Mouse (Mus musculus) hindbrain, embryonic 14.5 days (tissue): ENCODE measurements around the gene Tmx2. TPM values are rescaled to one million over a fixed set of nuclear protein-coding genes. Genes with fewer than 3 reads are reported as not detected.
"Not testable (repeated sequence)": the region's sequence is repeated elsewhere in the genome, so short reads cannot be mapped to it uniquely, and the experiment has no call there.

ENCODE experiments used
- ATAC-seq: fragments of 200-750 bp; cut with Nextera tagmentation; 2 replicates; pipeline ENCODE4 v1.8.0; 2017; ENCODE audit warnings: moderate number of reproducible peaks, mild to moderate bottlenecking, moderate TSS enrichment, moderate library complexity; ENCODE audit not compliant: low FRiP score
- DNase-seq: peaks from one replicate; pipeline ENCODE4 v3.0.0-alpha.2; 2015; ENCODE audit warnings: low spot score
- H3K27ac ChIP-seq: fragments of 300-500 bp; sonication (generic); 2 replicates; pipeline ENCODE4 v1.5.1; 2014; ENCODE audit warnings: mild to moderate bottlenecking, moderate library complexity
- H3K27me3 ChIP-seq: fragments of 300-500 bp; sonication (generic); 2 replicates; pipeline ENCODE4 v1.6.1; 2014; ENCODE audit warnings: mild to moderate bottlenecking, low read length, mixed read lengths; ENCODE audit not compliant: control insufficient read depth, insufficient read depth
- H3K36me3 ChIP-seq: fragments of 300-500 bp; sonication (generic); replicated peaks from 2 replicates; pipeline ENCODE4 v1.6.1; 2014; ENCODE audit not compliant: control insufficient read depth, insufficient read depth
- H3K4me1 ChIP-seq: fragments of 300-500 bp; sonication (generic); replicated peaks from 2 replicates; pipeline ENCODE4 v1.6.1; 2014; ENCODE audit warnings: antibody characterized with exemption, low read length, mixed read lengths; ENCODE audit not compliant: control insufficient read depth, insufficient read depth
- H3K4me2 ChIP-seq: fragments of 300-500 bp; sonication (generic); replicated peaks from 2 replicates; pipeline ENCODE4 v1.6.1; 2014; ENCODE audit warnings: mild to moderate bottlenecking, moderate library complexity
- H3K4me3 ChIP-seq: fragments of 300-500 bp; sonication (generic); replicated peaks from 2 replicates; pipeline ENCODE4 v1.5.1; 2014; ENCODE audit warnings: mild to moderate bottlenecking, low read length
- H3K9ac ChIP-seq: fragments of 300-500 bp; sonication (generic); 2 replicates; pipeline ENCODE4 v1.6.1; 2014
- H3K9me3 ChIP-seq: fragments of 300-500 bp; sonication (generic); 2 replicates; pipeline ENCODE4 v1.6.1; 2016; ENCODE audit warnings: low read length; ENCODE audit not compliant: control insufficient read depth
- WGBS: fragments of 180-500 bp; shearing (Covaris S2); extraction: QIAGEN DNeasy Blood & Tissue Kit; methylation state at CpG from one replicate; pipeline ENCODE4 v1.1.7; 2014; 5-methylcytosine and 5-hydroxymethylcytosine counted together
- polyA plus RNA-seq: library from polyadenylated mRNA; unstranded; fragments of >200 nt; fragmentation: Nextera tagmentation; extraction: Ambion mirVana; gene quantifications from 2 replicates; pipeline ENCODE4 v1.2.1, GENCODE M21; 2014

The Tmx2 gene
- polyA plus RNA-seq, result 316 and 341 TPM in 2 replicates

DNA sequence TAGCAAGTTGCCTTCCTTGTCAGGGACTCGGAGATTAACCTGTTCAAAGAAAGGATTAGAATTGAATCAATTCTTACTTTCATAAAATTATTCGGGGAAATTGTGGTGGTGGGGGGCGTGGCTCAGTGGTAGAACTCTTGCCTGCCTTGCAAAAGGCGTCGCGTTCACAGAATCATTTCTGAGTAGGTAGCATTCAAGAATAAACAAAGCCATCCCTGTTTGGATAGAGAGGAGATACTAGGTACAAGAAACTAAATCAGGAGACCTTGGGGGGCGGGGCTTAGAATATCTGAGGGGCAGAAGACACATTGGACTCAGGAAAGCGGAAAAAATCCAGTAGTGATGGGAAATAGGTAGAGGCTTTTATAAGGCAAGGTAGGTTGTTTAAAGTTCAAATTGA is at the start of gene Tmx2:
TSS of gene Tmx2 (minus strand) at position 125 of the 400 bp plus-strand sequence.
- Histone ChIP-seq H3K9me3 (no peaks in the 10 kb centered on the region), H3K4me2 (peak within 1 kb of the TSS; percentile 79), H3K4me1 (peaks cover 22% of the 10 kb centered on the region), H3K27me3 (no peaks in the 10 kb centered on the region), H3K9ac (peak within 1 kb of the TSS; percentile 82), H3K27ac (peak within 1 kb of the TSS; percentile 27; the same call in 1 of the 2 replicates), H3K36me3 (peaks cover 23% of the 10 kb centered on the region), H3K4me3 (peak within 1 kb of the TSS; percentile 94)
- ATAC-seq (no peak), DNase-seq (no peak)
- WGBS, result 23% methylated on average over 8 of the region's 8 CpGs

DNA sequence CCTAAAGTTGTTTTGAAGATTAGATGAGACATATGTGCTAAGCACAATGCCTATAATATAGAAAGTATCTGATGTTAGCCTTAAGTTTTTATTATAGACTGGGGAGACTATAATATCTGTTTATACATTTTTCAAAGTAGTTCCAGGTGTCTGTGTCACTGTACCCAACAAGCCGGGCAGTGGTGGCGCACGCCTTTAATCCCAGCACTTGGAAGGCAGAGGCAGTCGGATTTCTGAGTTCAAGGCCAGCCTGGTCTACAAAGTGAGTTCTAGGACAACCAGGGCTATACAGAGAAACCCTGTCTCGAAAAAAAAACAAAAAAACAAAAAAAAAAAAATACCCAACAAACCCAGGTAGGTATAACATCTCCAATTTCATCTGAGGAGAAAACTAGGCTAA is 49.3 kb upstream of the Tmx2 start:
- not testable (repeated sequence) for H3K9me3 ChIP-seq, H3K27ac ChIP-seq, H3K9ac ChIP-seq, DNase-seq, ATAC-seq, H3K4me2 ChIP-seq, H3K4me3 ChIP-seq, H3K27me3 ChIP-seq
- peaks cover 22% of the 10 kb centered on the region for H3K36me3 ChIP-seq
- 82% methylated on average over 5 of the region's 5 CpGs for WGBS
- peaks cover 14% of the 10 kb centered on the region for H3K4me1 ChIP-seq

DNA sequence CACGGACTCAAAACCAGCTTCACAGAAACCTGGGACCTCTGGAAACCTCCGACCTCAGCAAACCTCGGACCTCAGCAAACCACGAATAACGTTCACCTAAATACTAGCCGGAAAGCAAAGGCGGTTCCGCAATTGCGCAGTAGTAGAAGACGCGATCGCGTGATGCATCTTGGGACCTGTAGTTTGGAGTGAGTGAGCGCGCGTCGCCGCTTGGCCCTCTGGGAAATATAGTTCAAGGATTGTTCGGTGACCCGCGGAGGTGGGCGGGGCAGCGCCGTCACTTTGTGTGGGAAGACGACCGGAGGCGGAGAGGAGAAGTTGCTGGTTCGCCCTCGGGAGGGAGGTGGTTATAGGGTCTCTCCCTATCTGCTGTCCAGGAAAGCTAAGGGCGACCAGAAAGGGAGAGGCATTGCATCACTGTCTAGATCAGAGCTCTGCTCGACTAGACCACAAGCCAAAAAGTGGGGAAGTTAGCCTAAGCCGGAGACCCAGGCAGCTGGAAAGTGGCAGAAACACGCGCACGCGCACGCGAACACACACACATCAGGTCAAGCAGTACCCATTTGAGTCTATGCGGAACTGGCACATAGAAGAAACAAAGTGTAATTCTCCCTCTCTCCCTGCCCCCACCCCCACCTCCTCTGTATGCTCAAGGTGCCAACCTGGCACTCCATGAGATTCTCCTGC is 48.4 kb upstream of the Tmx2 start, which contains the start of gene Clp1:
TSS of gene Clp1 (minus strand) at position 179 of the 687 bp plus-strand sequence.
- H3K9me3 ChIP-seq, result no peaks in the 10 kb centered on the region
- WGBS, result under 1% methylated on average over 39 of the region's 39 CpGs

DNA sequence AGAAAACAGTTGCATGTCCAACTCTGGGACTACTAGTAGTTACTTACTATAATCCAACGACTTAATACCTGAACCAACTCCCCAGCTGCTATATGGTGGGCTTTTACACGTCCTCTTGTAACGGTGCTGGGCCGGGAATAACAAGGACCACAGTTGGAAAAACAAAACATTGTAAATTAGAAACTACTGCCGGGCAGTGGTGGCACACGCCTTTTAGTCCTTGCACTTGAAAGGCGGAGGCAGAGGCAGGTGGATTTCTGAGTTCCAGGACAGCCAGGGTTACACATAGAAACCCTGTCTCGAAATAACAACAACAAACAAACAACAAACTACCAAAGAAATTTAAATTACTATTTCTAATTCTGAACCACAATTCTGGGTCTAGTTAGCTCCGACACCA is 47.8 kb upstream of the Tmx2 start:
- DNase-seq, result no peak
- Histone ChIP-seq H3K4me3 (peak overlapping the region; percentile 61), H3K4me1 (peaks cover 13% of the 10 kb centered on the region), H3K9me3 (no peaks in the 10 kb centered on the region), H3K4me2 (peak overlapping the region; percentile 97), H3K36me3 (peaks cover 32% of the 10 kb centered on the region), H3K27me3 (no peaks in the 10 kb centered on the region), H3K27ac (no peak overlapping the region), H3K9ac (peak overlapping the region; percentile 57)
- 0 out of 2 replicates have a peak, but pooled peaks have one; percentile 15 for ATAC-seq
- 5% methylated on average over 9 of the region's 9 CpGs for WGBS

More for the DNA sequence above, 48.4 kb upstream of the Tmx2 start, which contains the start of gene Clp1:
- Histone ChIP-seq H3K4me1 (peaks cover 13% of the 10 kb centered on the region), H3K4me2 (peak within 1 kb of the TSS; percentile 97), H3K9ac (peak within 1 kb of the TSS; percentile 57), H3K27ac (peak within 1 kb of the TSS; percentile 75), H3K36me3 (peaks cover 26% of the 10 kb centered on the region), H3K4me3 (peak within 1 kb of the TSS; percentile 61), H3K27me3 (no peaks in the 10 kb centered on the region)
- ATAC-seq (peak; percentile 95), DNase-seq (peak; percentile 97)

DNA sequence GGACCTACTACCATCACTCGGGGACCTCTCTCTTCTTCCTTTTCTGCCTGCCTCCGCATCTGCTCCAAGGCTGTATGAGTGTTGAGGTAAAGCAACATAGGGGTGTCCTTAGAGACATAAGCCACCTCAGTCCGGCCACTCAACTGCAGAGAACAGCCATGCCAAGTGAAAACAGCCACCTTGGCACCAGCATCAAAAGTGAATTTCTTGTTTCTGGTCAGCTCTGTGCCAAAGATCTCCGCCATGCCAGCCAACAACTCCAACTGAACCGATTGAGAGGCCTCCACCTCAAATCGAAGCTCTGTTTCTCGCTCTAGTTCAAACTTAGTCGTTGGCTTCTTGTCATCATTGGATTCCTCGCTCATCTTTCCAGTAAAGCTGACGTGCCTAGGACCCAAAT is 46.8 kb upstream of the Tmx2 start:
- peak overlapping the region; percentile 97 for H3K4me2 ChIP-seq

DNA sequence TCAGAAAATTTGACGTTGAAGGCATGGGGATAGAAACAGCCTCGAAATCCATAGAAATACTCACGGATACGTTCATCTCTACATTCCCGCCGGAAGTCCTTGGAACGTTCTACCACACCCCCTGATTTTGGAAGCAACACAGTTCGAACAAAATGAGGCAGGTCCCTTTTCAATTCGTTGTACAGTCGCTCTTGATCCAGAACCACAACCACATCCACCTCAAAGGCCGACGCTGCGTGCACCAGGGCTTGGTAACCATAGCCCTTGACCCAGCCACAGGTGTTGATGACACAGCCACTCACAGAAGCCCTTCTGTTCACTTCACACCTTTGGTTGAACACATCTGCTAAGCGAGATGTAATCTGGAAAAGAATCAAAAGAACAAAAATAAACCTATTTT is 44.9 kb upstream of the Tmx2 start:
- Histone ChIP-seq H3K9ac (no peak overlapping the region), H3K4me2 (no peak overlapping the region), H3K36me3 (peaks cover 42% of the 10 kb centered on the region), H3K4me3 (no peak overlapping the region), H3K27me3 (no peaks in the 10 kb centered on the region), H3K4me1 (peaks cover 13% of the 10 kb centered on the region), H3K27ac (no peak overlapping the region), H3K9me3 (no peaks in the 10 kb centered on the region)
- ATAC-seq (no peak), DNase-seq (no peak)
- 97% methylated on average over 14 of the region's 14 CpGs for WGBS

More for the DNA sequence above, 46.8 kb upstream of the Tmx2 start:
- no peaks in the 10 kb centered on the region for H3K27me3 ChIP-seq
- H3K36me3 ChIP-seq, result peaks cover 41% of the 10 kb centered on the region
- no peak overlapping the region for H3K27ac ChIP-seq
- 94% methylated on average over 10 of the region's 10 CpGs for WGBS
- no peaks in the 10 kb centered on the region for H3K9me3 ChIP-seq
- no peak overlapping the region for H3K9ac ChIP-seq
- H3K4me1 ChIP-seq, result peaks cover 13% of the 10 kb centered on the region
- ATAC-seq (no peak), DNase-seq (no peak)
- H3K4me3 ChIP-seq, result no peak overlapping the region

DNA sequence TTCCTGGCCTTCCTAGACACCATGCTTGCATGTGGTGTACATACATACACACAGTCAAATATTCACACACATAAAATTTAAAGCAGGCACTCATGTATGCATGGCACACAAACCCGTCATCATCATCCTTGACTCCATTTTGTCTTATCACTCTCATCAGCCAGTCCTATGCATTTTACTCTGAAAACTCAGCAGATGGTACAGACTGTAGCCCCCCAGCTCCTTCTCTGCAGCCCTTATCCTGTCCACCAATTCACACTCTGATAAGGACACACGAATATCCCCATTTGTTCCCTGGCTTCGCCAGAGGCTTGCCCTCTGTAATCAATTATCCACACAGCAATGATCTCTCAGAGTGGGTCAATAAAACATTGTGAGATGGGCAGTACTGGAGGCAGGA is 42.2 kb upstream of the Tmx2 start:
- H3K9ac ChIP-seq, result no peak overlapping the region
- H3K4me1 ChIP-seq, result peaks cover 10% of the 10 kb centered on the region
- no peak overlapping the region for H3K27ac ChIP-seq
- DNase-seq (no peak), ATAC-seq (no peak)
- no peak overlapping the region for H3K4me2 ChIP-seq
- peaks cover 42% of the 10 kb centered on the region for H3K36me3 ChIP-seq
- H3K9me3 ChIP-seq, result no peaks in the 10 kb centered on the region
- H3K4me3 ChIP-seq, result no peak overlapping the region
- no peaks in the 10 kb centered on the region for H3K27me3 ChIP-seq
- WGBS, result 75% methylated on average over 3 of the region's 3 CpGs

DNA sequence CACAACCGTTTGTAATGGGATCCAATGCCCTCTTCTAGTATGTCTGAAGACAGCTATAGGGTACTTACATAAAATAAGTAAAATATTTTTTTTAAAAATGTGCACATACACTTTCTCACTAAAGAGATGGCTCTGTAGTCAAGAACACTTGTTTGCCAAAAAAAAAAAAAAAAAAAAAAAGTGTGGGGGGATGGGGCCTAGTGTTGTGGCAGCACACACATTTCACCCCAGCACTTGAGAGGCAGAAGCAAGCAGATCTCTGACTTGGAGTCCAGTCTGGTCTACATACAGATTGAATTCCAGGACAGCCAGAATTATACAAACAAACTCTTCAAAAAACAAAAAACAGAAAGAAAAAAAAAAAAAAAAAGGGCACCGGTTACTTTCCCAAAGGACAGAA is 41.8 kb upstream of the Tmx2 start:
- H3K4me1 ChIP-seq, result 0 out of 2 replicates have a peak, but pooled peaks cover 8% of the 10 kb centered on the region
- no peak for ATAC-seq
- H3K4me2 ChIP-seq, result no peak overlapping the region
- H3K4me3 ChIP-seq, result no peak overlapping the region
- no peak overlapping the region for H3K27ac ChIP-seq
- no peaks in the 10 kb centered on the region for H3K9me3 ChIP-seq
- WGBS, result 87% methylated on average over 2 of the region's 2 CpGs
- DNase-seq, result no peak
- no peaks in the 10 kb centered on the region for H3K27me3 ChIP-seq
- H3K36me3 ChIP-seq, result peaks cover 42% of the 10 kb centered on the region
- H3K9ac ChIP-seq, result no peak overlapping the region

DNA sequence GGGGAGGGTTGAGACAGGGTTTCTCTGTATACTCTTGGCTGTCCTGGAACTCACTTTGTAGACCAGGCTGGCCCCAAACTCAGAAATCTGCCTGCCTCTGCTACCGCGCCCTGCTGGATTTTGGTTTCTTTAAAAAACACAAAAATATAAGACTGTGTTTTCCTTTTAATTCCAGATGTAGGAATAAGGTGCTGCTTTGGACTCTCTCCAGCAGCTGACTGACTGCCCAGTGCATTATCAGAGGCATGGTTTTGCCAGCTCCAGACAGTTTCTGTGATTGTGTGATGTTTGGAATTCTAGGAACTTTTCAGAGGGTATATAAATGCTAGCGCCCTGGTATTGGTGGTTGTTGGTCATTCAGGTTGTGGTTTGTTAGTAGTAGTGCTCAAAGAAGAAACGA is 38.4 kb upstream of the Tmx2 start:
- no peak overlapping the region for H3K4me2 ChIP-seq
- DNase-seq (no peak), ATAC-seq (no peak)
- no peak overlapping the region for H3K4me3 ChIP-seq
- WGBS, result 97% methylated on average over 4 of the region's 4 CpGs
- H3K27me3 ChIP-seq, result no peaks in the 10 kb centered on the region
- H3K27ac ChIP-seq, result no peak overlapping the region
- no peak overlapping the region for H3K9ac ChIP-seq
- H3K4me1 ChIP-seq, result peaks cover 16% of the 10 kb centered on the region
- peaks cover 17% of the 10 kb centered on the region for H3K36me3 ChIP-seq
- no peaks in the 10 kb centered on the region for H3K9me3 ChIP-seq
